ENCODE assay signal across 9 mouse cellular contexts in genomic region chr5:19522168-19522567, GRCm38 (mm10).
DNase-seq lines count a peak whose midpoint lies in the region; ATAC-seq lines count a peak whose summit lies in the region.
"Had no signal": no experiment of that assay in that cellular context is flagged by ENCODE, and none has a peak within 500 bp of the region (broad histone marks: within the 10 kb centered on the region; RNA-seq: fewer than 3 reads in every experiment).

No protein-coding gene starts in this region.

- no peak overlapping the region for H3K9ac ChIP-seq in hindbrain, embryonic 16.5 days (ENCODE audit: low read depth, low read length)
- H3K9ac ChIP-seq: neural tube, embryonic 13.5 days had no signal

- H3K9me3 ChIP-seq in hindbrain, embryonic 16.5 days (ENCODE audit: control insufficient read depth, low read length), result no peaks in the 10 kb centered on the region
- H3K9me3 ChIP-seq: neural tube, embryonic 13.5 days had no signal

- DNase-seq in cerebellum, adult 11 months, result peak; percentile 5
- DNase-seq in cerebellum, postnatal 36 days, result no peak
- DNase-seq in ovary, postnatal 14 days (ENCODE audit: low spot score), result peak; percentile 6
- no peak for DNase-seq in ovary, postnatal 10 days (ENCODE audit: low spot score)
- DNase-seq in mesoderm, embryonic 11.5 days (ENCODE audit: low read depth, low spot score), result peak; percentile 51
- no peak for DNase-seq in thymus, adult 18-20 months

- no peaks in the 10 kb centered on the region for H3K27me3 ChIP-seq in hindbrain, embryonic 16.5 days (replicated peaks; ENCODE audit: control insufficient read depth, insufficient read depth, low read length)
- H3K27me3 ChIP-seq: neural tube, embryonic 13.5 days had no signal

- no peaks in the 10 kb centered on the region for H3K36me3 ChIP-seq in hindbrain, embryonic 16.5 days (ENCODE audit: control insufficient read depth, insufficient read depth, low read length)
- H3K36me3 ChIP-seq: neural tube, embryonic 13.5 days had no signal

- peak; percentile 68; the same call in 1 of the 2 replicates for ATAC-seq in hindbrain, embryonic 16.5 days
- no peak for ATAC-seq in activated CD4-positive, CD25-positive, alpha-beta regulatory T cell, adult 4 months

- H3K27ac ChIP-seq in hindbrain, embryonic 16.5 days (ENCODE audit: low read depth, low read length), result no peak overlapping the region
- H3K27ac ChIP-seq: neural tube, embryonic 13.5 days had no signal

- no peak overlapping the region for H3K4me2 ChIP-seq in hindbrain, embryonic 16.5 days (ENCODE audit: low read length)
- H3K4me2 ChIP-seq: neural tube, embryonic 13.5 days had no signal

- no peak overlapping the region for H3K4me3 ChIP-seq in hindbrain, embryonic 16.5 days (ENCODE audit: low read length)
- H3K4me3 ChIP-seq: neural tube, embryonic 13.5 days had no signal

- no peaks in the 10 kb centered on the region for H3K4me1 ChIP-seq in hindbrain, embryonic 16.5 days (ENCODE audit: control insufficient read depth, insufficient read depth, low read depth, low read length)
- H3K4me1 ChIP-seq: neural tube, embryonic 13.5 days had no signal

Comparison
In these comparisons a context has a peak if more than half of its experiments do, and no peak if none do; other contexts are left out.
1. DNase-seq: peak in cerebellum, adult 11 months (single experiment), ovary, postnatal 14 days (single experiment) and mesoderm, embryonic 11.5 days (single experiment); none in cerebellum, postnatal 36 days (0 of 2), ovary, postnatal 10 days (single experiment) and thymus, adult 18-20 months (0 of 2).